Mouse (Mus musculus) embryo, embryonic 9.5 days (tissue): ENCODE results near the gene Samd9l.
A peak's percentile ranks its signal among the peaks of the same experiment; 100 is the strongest.
"Not testable (repeated sequence)": the region's sequence is repeated elsewhere in the genome, so short reads cannot be mapped to it uniquely, and the experiment has no call there.

ENCODE experiments used
- DNase-seq: peaks from one replicate; pipeline ENCODE4 v3.0.0-alpha.2; 2017; ENCODE audit errors: extremely low spot score

Samd9l gene

GRCm38 (mm10) chr6:3399340-3400068 lies at the start of gene Samd9l:
Gene Samd9l, minus strand, starts transcription at chr6:3399572.
- not testable (repeated sequence) for DNase-seq

DNA sequence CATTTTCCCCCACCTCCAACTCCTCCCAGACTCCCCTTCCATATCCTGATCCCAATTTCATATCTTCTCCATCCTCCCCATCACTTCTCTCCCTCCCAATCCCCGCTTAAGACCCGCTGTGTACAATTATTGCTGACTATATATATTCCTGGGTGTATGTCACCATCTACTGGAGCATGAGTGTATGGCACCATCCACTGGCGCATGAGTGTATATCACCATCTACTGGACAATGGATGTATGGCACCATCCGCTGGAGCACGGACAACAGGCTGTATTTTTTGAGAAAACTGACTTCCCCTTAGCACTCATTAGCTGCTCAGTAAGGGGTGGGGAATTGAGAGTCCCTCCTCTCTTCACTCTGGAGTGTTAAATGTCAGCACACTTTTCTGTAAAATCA lies 48.0 kb upstream of the Samd9l start:
- peak; percentile 63 for DNase-seq

GRCm38 (mm10) chr6:3443905-3444304 lies 44.5 kb upstream of the Samd9l start:
- DNase-seq: no peak

DNA sequence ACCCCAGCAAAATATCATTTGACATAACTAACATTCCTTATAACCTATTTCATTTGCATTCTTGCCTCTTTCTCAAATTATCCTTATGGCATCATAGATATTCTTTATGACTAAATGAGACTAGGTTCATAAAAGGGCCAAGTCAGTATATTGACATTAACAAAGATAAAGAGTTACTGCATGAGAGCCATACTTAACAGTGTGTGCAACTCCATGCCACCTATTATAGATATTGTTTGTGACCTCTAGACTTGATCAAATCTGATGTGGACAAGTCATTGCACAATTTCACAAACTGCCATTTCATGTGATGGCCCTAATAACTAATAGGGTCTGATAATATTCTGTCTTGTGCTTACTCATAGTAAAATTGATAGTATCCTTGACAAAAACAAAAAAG lies 36.7 kb upstream of the Samd9l start:
- no peak for DNase-seq

DNA sequence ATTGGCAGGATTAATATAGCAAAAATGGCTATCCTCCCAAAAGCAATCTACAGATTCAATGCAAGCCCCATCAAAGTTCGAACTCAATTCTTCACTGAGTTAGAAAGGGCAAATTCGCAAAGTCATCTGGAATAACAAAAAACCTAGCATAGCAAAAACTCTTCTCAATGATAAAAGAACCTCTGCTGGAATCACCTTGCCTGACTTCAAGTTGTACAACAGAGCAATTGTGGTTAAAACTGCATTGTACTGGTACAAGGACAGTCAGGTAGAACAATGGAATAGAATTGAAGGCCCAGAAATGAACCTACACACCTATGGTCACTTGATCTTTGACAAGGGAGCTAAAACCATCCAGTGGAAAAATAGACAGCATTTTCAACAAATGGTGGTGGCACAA lies 31.6 kb upstream of the Samd9l start:
- not testable (repeated sequence) for DNase-seq

- no peak for DNase-seq
These were observed 27.7 kb upstream of the Samd9l start for GRCm38 (mm10) chr6:3427047-3427446.

GRCm38 (mm10) chr6:3425333-3425732 lies 26.0 kb upstream of the Samd9l start:
- not testable (repeated sequence) for DNase-seq

GRCm38 (mm10) chr6:3424613-3425277 lies 25.4 kb upstream of the Samd9l start:
- DNase-seq: not testable (repeated sequence)

GRCm38 (mm10) chr6:3397182-3397906 lies 2.0 kb downstream of the Samd9l start:
- DNase-seq: not testable (repeated sequence)

DNA sequence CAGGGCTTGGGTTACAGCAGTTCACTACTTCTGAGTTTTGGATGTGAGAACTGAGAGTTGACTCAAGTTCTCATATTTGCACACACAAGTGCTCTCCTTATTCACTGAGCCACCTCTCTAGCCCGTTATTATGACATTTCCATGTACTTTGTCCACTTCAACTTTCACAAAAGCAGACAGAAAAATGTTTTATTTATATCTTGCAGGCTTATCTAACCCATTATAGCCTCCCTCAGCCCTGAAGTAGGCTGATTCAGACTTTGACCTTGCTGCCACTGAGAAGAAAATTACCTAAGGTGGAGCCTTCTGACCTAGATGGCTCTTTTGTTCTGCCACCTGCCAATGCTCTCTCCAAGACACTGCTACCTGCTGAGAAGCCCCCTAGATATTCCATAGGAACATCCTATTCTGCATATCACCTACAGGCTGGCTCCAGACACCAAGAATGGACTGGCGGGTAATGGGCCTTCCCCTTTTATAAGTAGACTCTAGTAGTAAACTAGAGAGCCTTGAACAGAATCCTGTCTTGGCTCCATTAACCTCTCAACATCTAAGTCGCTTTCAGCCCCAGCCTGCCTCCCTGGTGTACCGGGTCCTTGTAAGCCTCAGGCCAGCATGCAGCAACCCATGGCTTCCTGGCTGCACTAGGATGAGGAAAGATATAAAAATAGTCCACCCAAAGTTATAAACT lies 3.3 kb downstream of the Samd9l start:
- DNase-seq: not testable (repeated sequence)

GRCm38 (mm10) chr6:3389995-3390394 lies 9.4 kb downstream of the Samd9l start:
- DNase-seq: no peak

DNA sequence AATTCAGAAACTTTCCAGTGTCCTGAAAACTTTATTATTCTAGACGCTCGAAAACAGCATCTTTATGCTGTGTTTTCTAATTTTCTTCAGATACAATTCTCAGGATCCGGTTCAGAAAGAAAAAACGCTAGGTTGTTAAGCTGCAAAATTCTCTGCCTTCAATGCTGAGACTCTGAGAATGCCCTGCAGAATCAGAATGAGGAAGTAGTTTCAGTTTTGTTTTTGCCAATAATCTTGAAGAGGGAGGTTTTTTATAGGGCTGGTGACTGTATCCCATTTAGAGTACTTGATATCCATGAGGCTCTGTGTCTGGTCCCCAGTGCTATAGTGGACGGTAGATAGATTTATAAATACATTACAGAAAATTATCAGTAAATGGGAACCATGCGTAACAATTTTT lies 12.8 kb downstream of the Samd9l start:
- no peak for DNase-seq

GRCm38 (mm10) chr6:3384816-3385215 lies 14.6 kb downstream of the Samd9l start:
- DNase-seq: not testable (repeated sequence)

DNA sequence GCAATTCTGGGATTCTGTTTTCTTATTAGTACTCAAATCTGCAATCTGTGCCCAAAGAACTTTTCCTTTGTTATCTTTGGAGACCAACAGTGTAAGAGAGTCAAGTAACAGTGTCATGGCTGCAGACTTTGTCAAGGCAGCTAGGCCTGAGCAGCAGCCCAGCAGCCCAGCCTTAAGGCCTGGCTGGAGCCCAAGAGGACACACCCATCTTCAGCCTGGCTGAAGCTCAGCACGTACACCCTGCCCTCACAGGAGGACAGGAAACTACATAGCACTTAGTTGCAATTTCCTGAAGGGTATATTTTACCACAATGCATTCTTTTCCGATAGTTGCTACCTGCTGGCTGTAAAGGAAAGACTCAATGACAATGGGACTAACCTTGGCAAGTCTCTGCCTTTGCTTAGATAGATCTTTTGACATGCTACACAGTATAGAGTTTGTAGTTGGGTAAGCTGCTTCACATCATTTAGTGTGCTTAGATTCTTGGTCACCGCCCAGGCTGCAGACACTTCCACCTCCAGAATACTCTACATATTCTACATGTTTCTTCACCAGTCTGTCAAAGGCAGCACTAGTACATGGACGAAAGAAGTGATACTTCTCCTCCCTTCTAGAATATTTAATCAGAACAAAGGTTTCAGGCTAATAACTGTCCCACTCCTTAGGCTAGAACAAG lies 15.1 kb downstream of the Samd9l start:
- not testable (repeated sequence) for DNase-seq

DNA sequence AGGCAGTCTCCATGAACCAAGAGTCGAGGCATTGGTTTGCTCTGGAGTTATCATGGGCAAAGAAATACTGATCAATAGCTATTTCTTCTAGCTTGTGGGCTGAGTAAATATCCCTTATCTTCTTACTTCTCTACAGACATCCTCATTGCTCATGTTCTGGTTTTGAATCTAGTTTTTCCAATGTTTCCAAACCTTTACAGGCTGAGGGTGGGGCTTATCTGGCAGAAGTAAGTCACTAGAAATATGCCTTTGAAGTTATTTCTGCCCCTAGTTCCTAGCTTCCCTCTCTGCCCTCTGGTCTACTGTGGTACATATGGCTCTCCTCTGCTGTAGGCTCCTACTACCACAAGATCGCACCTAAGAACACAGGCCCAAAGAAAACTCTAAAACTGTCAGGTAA lies 20.2 kb downstream of the Samd9l start:
- no peak for DNase-seq

GRCm38 (mm10) chr6:3376687-3377086 lies 22.7 kb downstream of the Samd9l start:
- DNase-seq: no peak

DNA sequence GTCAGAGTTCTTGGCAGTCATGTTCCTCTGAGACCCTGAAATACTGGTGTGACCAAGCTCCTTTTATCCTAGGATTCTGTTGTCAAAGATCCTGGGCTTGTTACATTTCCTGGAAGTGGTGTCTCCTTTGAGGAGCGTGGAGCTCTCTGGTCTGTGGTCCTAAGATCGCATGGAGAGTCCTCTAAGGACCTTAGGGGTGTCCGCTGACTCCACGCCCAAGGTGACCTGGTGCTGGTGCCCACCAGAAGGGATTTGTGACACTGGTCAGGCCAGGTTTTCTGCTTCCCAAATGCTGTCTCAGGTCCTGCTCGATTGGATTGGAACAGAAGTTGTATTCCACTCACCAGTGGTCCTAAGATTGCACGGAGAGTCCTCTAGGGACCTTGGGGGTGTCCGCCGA lies 29.8 kb downstream of the Samd9l start:
- DNase-seq: no peak

GRCm38 (mm10) chr6:3365609-3366008 lies 33.8 kb downstream of the Samd9l start:
- not testable (repeated sequence) for DNase-seq

- peak; percentile 18 for DNase-seq
These were observed 53.3 kb downstream of the Samd9l start for GRCm38 (mm10) chr6:3345924-3346597.

GRCm38 (mm10) chr6:3345043-3345639 lies 54.2 kb downstream of the Samd9l start:
- DNase-seq: not testable (repeated sequence)
